Mouse (Mus musculus): ENCODE measurements at regions not wholly inside any gene's neighbourhood (a gene's known extent, or its start where the extent isn't known, plus 50 kb on each side); places are given as distances from the start of the nearest gene placed in this dataset.

DNA sequence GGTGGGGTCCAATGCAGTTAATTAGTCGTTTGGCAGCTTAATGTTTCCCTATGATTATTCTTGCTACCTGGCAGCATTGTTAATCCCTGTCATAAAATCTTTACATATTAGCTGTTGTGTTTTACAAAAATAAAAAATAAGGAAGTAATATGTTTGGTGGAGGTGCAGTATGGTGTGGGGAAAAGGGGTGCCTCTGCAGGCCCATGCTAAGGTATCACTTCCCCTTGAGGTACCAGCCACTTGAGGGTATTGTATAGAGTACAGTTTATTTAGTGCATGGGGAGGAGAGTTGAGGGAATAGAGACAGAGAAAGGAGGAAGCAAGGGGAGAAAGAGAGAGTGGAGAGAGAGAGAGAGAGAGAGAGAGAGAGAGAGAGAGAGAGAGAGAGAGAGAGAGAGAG, 167.7 kb upstream of the Gm5152 start:
- TF ChIP-seq CTCF (IDR thresholded peaks at IDR 0.05; ENCODE audit: borderline replicate concordance, insufficient read depth, low read length) (no peak), POLR2A (IDR thresholded peaks at IDR 0.05; ENCODE audit: low read depth, low read length) (no peak)

Measured in embryonic fibroblast, embryonic 13.5 days (primary cell).